Mouse (Mus musculus): ENCODE measurements around the gene Kbtbd13. TPM values are rescaled to one million over a fixed set of nuclear protein-coding genes. Genes with fewer than 3 reads are reported as not detected.
A peak's percentile ranks its signal among the peaks of the same experiment; 100 is the strongest.

Gene Kbtbd13
- total RNA-seq, 2 experiments from 2014 or later, result 1.2 to 1.4 TPM

- intact Hi-C loops (cut with DNase I), result no loop called here
- peak; percentile 78 to 82 for DNase-seq
Observed at GRCm38 (mm10) chr9:65398279-65398678, 6.8 kb upstream of the Kbtbd13 start, which contains the start of gene Rasl12. TSS of gene Rasl12 (plus strand) at chr9:65398506.

DNA sequence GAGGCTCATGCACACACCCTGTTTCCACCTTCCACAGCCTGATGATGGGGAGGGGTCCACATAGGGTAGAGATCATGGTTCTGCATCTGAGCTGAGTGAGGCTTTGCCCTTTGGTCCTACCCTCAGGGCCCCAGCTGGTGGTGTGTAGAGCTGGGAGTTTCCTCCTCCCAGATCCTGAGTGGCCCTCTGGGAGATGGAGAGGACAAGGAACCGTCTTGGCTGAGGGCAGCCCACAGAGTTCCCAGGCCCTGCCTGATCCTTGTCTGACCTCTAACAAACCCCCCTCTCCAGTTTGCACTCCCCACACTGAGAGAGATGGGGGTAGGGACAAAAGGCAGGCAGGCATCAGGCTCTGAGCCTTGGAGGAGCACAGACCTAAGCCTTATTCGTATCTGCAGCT lies 2.9 kb upstream of the Kbtbd13 start:
- intact Hi-C loops (cut with DNase I), result no loop called here
- DNase-seq, result peak in 1 of 2 experiments; percentile 34

DNA sequence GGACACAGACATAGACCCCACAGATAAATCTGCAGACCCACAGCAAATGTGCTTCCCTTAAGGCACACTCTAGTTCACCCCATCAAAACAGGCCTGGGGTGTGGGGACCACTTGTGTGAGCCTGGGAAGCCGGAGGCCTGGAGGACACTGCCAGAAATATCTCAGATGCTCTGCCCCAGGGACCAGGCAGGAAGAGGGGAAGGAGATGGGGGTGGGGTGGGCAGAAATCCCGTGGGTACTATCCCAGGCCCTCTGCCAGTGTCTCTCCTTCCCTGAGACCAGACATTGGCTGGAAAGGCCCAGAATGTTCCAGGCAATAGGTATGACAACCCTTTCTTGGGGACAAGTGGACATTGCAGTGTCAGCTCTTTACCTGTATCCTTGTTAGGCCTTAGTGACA lies 2.2 kb upstream of the Kbtbd13 start:
- intact Hi-C loops (cut with DNase I), result loop anchor here (1.0 kb wide), 1 partner anchor 39 kb away; no protein-coding TSS in a partner anchor
- peak; percentile 42 to 51 for DNase-seq

GRCm38 (mm10) chr9:65392638-65393364 lies 1.3 kb upstream of the Kbtbd13 start:
- intact Hi-C loops (cut with DNase I), result loop anchor here (1.0 kb wide), 1 partner anchor 40 kb away; no protein-coding TSS in a partner anchor

GRCm38 (mm10) chr9:65390752-65391612 lies 470 bp downstream of the Kbtbd13 start:
- intact Hi-C loops (cut with DNase I), result no loop called here
- DNase-seq, result peak; percentile 27 to 41

More at GRCm38 (mm10) chr9:65392638-65393364, 1.3 kb upstream of the Kbtbd13 start:
- peak; percentile 79 to 84 for DNase-seq

- no peak for DNase-seq
- intact Hi-C loops (cut with DNase I), result no loop called here
Observed at GRCm38 (mm10) chr9:65386373-65387140, 4.9 kb downstream of the Kbtbd13 start.

GRCm38 (mm10) chr9:65384276-65384675 lies 7.2 kb downstream of the Kbtbd13 start:
- intact Hi-C loops (cut with DNase I), result no loop called here
- peak in 1 of 2 experiments; percentile 61 for DNase-seq

- no peak for DNase-seq
- intact Hi-C loops (cut with DNase I), result no loop called here
Observed at GRCm38 (mm10) chr9:65382751-65383097, 8.7 kb downstream of the Kbtbd13 start.

- intact Hi-C loops (cut with DNase I), result no loop called here
- DNase-seq, result no peak
Observed at GRCm38 (mm10) chr9:65382031-65382750, 9.3 kb downstream of the Kbtbd13 start.

GRCm38 (mm10) chr9:65381017-65381590 lies 10.3 kb downstream of the Kbtbd13 start:
- intact Hi-C loops (cut with DNase I), result no loop called here
- DNase-seq, result no peak

- no peak for DNase-seq
- intact Hi-C loops (cut with DNase I), result no loop called here
Observed at GRCm38 (mm10) chr9:65375163-65375934, 16.1 kb downstream of the Kbtbd13 start.

DNA sequence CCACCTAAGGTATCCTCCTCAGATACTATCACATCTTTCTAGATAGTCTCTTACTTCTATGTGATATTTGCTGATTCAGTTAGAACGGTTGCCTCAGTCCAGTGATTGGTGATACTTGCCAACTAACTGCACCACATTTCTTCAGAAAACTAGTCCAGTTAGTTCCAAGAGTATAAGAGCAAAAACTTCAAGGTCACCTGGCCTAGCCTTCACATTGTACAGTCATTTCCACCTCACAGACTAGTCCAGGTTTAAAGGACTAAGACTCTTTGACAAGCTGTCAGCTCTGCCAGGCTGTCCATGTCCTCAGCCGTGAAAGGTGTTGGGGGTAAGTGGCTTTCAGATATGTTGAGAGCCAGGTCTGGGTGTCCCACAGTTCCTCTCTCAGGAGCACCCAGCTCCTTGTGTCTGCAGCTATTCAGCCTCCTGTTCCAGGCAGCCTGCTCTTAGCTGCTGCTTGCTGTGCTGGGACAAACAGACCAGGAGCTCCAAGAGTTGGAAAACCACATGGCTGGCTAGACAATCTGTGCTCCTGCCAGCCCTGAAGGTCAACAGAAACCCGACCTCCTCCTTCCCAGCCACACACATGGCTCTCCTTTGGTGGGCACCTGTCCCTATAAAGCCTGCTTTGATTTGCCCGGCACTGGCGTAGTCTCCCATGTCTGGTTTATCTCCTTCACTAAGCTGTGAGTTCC lies 16.8 kb downstream of the Kbtbd13 start:
- intact Hi-C loops (cut with DNase I), result no loop called here

DNA sequence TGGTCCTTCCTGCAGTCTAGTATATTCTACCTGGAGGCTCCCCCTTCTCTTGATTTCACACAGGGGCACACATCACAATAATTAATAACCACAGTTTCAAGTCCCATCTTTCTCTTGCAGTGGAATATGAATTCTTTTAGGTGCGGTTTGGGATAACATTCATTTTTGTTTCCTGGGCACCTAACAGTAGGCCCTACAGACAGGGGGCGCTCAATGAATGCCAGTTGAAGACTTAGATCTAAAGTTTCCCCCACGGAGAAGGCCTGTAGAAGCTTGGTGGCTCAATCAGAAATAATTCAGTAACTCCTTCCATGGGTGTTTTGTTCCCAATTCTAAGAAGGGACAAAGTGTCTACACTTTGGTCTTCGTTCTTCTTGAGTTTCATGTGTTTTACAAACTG lies 19.0 kb downstream of the Kbtbd13 start:
- intact Hi-C loops (cut with DNase I), result loop anchor here (2.0 kb wide), 1 partner anchor 60 kb away; no protein-coding TSS in a partner anchor
- DNase-seq, result peak in 1 of 2 experiments; percentile 71

More for the DNA sequence above, 16.8 kb downstream of the Kbtbd13 start:
- DNase-seq, result peak in 1 of 2 experiments; percentile 35

GRCm38 (mm10) chr9:65371756-65372155 lies 19.7 kb downstream of the Kbtbd13 start:
- intact Hi-C loops (cut with DNase I), result loop anchor here (2.0 kb wide), 1 partner anchor 61 kb away; no protein-coding TSS in a partner anchor
- DNase-seq, result no peak

DNA sequence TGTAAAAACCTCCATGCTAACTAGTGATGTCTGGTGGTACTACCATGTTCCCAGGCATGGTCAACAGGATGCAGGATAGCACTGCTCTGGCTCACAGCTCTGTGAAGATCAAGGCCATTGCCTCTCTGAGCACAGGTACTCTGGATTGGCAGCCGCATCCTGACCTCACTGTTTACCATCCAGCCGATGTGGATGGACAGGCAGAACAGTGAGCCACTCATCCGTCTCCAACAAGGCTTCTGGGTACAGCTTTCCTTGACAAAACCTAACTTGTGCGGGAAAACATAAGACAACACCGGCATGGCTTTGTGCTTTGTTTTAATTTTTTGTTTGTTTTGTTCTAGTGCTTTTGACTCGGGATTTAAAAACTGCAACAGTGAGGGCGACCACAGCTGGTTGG lies 25.7 kb downstream of the Kbtbd13 start:
- no peak for DNase-seq
- intact Hi-C loops (cut with DNase I), result no loop called here

DNA sequence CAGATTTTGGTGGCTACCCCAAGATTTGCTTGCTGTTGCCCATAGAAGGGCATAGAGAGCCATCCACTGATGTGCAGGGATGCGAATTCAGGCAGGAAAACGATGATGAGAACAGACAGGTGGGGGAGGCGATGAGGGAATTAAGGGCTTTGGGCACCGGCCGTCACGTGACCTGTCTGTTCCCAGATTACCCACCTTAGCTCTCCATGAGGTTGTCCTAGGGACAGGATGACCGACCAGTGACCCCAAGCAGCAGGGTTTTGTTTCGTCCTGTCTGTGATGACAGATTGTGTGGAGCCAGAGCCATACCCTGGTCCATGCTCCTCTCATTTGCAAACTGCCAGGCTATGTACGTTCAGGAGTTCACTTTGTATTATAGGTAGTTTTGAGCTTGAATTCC lies 27.8 kb downstream of the Kbtbd13 start:
- intact Hi-C loops (cut with DNase I), result no loop called here
- no peak for DNase-seq

- DNase-seq, result no peak
- intact Hi-C loops (cut with DNase I), result no loop called here
Observed at GRCm38 (mm10) chr9:65360641-65361448, 30.6 kb downstream of the Kbtbd13 start, which contains the start of gene Ubap1l. TSS of gene Ubap1l (plus strand) at chr9:65361041.

Measured in heart, postnatal 14 days (tissue).